Mouse (Mus musculus) heart, postnatal 0 days (tissue): ENCODE data around the gene 1700123O20Rik.

Experiments used
- CTCF ChIP-seq: IDR thresholded peaks from 2 replicates; pipeline ENCODE4 v1.5.1; 2016; ENCODE audit warnings: antibody characterized with exemption, control low read depth, low read depth
- EP300 ChIP-seq: IDR thresholded peaks from 2 replicates; pipeline ENCODE4 v1.6.1; 2016; ENCODE audit warnings: antibody characterized with exemption, low read depth

- TF ChIP-seq EP300 (no peak), CTCF (peak; percentile 49)
Observed at GRCm38 (mm10) chr14:54646898-54647636, 38.9 kb upstream of the 1700123O20Rik start.
